Mouse (Mus musculus) urinary bladder, postnatal 10 days (tissue): ENCODE results near the gene BC005537.
"Not testable (repeated sequence)": the region's sequence is repeated elsewhere in the genome, so short reads cannot be mapped to it uniquely, and the experiment has no call there.

Experiments
- DNase-seq: peaks from one replicate; pipeline ENCODE4 v3.0.0; 2022; ENCODE audit warnings: low spot score

BC005537 gene

DNA sequence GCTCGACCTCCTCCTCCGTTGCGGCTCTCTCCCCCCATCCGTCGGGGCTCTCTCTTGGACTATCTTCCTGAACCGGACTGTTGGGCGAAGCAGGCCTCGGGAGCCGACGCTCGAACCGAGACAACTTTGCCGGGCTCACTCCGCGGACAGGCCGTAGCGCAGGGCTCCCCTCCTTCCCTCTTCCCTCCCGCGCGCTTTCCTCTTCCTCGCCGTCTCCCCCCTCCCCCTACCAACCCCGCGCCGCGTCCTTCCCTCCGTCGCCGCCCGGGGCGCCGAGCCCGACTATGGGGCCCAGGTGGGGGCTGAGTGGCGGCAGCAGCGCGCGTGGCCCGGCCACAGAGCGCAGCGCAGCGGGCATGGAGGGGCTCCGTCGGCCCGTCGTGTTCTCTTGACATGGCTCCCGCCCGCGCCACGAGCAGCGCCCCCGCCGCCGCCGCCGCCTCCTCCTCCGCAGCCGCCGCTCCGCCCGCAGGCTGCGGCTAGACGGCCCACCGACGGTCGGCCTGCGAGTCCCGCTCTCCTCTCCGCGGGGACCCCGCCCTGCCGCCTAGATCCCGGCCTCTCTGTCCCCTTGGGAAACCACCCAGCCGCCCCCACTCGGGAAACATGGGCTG lies at the start of gene BC005537:
Gene BC005537, plus strand, starts transcription at position 350 of the 614 bp plus-strand sequence.
- no peak for DNase-seq

DNA sequence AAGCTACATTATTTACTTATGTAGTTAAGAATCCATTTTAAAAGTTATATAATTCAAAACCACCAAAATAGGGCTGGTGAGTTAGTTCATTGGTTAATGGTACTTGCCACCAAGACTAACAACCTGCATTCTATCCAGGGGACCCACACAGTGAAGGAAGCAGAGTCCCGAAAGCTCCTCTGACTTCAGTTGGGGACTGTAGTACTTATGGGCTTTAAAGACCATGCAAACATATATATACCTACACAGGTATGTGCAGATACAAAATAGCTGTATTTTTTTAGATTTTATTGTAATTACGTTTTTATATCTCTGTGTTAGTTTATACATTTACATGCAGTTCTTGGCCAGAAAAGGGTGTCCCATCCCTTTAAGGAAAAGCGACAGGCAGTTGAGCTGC lies 44.7 kb upstream of the BC005537 start:
- no peak for DNase-seq

- DNase-seq, result no peak
These were observed 43.5 kb upstream of the BC005537 start for GRCm38 (mm10) chr13:24757820-24758564.

- DNase-seq, result no peak
These were observed 42.0 kb upstream of the BC005537 start for GRCm38 (mm10) chr13:24759451-24759850.

GRCm38 (mm10) chr13:24760351-24760870 lies 41.0 kb upstream of the BC005537 start:
- DNase-seq, result no peak

DNA sequence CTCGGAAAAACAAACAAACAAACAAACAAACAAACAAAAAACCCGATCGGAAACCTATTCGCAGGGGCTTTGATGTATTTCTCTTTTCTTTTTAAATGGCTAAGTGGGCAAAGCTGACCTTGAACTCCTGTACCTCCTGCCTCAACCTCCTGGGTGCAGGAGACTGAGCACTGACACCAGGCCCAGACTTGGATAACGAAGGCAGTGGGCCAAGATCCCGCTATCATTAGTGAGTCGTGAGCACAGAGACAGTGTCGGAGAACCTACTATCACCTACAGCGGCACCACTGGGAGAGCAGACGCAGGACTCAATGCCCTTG lies 40.4 kb upstream of the BC005537 start:
- DNase-seq, result no peak

GRCm38 (mm10) chr13:24761403-24762227 lies 39.8 kb upstream of the BC005537 start, which contains the start of gene Gmnn:
TSS of gene Gmnn (minus strand) at chr13:24761923.
- DNase-seq, result peak; percentile 36

- no peak for DNase-seq
These were observed 39.2 kb upstream of the BC005537 start for GRCm38 (mm10) chr13:24762254-24762653.

- DNase-seq, result not testable (repeated sequence)
These were observed 33.6 kb upstream of the BC005537 start for GRCm38 (mm10) chr13:24767809-24768208.

DNA sequence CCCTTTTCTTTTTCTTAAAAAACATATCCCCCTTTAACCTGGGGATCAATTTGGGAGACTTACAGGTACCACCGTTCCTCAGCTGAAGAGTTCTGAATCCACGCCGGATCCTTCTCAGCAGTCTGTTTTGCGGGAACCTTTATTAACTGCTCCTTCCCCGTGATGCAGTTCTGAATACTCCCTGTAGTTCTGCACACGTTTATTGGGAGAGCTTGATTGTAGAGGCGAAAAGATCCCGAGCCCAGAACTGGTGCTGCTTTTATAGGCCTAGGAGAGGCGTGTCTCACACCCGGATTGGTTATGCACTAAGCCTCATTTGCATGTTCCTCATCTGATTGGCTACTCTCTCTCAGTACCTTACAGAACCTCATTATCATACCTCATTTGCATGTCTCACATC lies 30.0 kb upstream of the BC005537 start:
- DNase-seq, result not testable (repeated sequence)

DNA sequence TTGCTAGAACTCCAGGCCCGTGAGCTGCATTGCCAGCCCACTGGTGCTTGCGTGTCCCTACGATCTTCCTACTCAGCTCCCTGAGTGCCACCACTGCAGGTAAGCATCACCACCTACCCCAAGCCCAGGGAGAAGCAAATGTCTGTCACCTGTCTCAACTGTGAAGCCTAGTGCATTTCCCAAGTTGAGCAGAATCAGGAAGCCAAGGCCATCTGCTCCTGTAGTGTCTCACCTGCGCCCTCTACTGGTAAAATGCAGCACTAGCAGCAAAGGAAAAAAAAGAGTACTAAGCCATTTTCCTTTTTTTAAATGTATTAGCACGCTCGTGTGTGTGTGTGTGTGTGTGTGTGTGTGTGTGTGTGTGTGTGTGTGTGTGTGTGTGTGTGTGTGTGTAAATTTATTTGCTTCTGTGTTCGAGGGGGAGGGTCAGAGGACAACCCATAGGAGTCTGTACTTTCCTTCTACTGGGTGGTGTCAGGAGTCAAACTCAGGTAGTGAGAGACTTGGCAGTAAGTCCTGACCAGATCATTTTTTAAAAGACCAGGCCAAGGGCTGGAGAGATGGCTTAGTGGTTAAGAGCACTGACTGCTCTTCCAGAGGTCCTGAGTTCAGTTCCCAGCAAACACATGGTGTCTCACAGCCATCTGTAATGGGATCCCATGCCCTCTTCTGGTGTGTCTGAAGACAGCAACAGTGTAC lies 25.2 kb upstream of the BC005537 start:
- no peak for DNase-seq

- DNase-seq, result no peak
These were observed 23.4 kb upstream of the BC005537 start for GRCm38 (mm10) chr13:24778026-24778425.

DNA sequence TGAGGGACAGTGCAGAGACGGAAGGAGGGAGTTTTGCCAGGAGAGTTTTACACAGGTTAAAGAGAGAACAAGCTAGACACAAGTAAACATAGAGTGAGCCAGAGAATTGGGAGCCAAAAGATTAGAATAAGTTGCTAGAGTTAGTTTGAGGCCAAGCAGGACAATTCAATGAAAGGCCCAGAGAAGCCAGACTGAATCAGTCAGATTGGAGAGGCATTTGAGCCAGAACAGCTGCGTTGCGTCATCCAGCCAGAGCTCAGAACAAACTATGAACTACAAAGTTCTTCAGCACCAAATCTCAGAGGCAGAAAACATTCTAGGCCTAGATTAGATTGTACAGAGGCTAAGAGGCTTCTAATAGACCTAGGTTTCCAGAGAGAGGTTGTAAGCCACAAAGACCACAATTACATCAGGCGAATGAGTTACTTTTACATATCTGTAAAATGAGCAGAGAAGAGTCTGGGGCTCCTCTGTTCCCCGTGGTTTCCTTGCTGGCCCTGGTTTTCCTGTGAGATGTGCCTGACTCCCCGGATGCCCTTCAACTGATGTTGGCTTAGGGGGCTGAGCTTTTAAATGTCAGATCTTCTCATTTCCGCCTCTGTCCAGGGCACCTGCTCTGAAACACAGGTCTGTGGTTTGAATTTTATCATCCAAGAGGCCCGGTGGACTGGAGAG lies 22.6 kb upstream of the BC005537 start:
- no peak for DNase-seq

GRCm38 (mm10) chr13:24781916-24782315 lies 19.5 kb upstream of the BC005537 start:
- DNase-seq, result no peak

DNA sequence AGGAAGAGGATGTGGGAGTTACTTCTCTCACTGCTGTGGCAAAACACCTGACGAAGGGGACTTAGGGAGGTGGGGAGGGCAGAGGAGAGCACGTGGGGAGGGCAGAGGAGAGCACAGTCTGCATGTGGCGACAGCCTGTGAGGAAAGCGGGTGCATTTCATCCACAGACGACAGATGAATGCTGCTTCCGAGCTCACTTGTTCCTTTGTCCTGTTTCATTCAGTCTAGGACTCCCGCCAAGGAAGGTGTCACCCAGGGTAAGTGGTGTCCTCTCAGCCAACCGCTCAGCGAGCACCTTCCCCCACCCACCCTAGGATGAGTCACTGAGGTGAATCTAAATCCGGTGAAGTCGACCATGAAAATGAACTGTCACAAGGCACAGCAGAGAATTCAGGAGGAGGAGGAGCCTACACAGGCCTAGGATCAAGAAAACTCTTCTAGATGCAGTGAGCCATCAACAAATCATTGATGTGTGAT lies 15.4 kb upstream of the BC005537 start:
- no peak for DNase-seq

- DNase-seq, result no peak
These were observed 14.0 kb upstream of the BC005537 start for GRCm38 (mm10) chr13:24787477-24787876.

DNA sequence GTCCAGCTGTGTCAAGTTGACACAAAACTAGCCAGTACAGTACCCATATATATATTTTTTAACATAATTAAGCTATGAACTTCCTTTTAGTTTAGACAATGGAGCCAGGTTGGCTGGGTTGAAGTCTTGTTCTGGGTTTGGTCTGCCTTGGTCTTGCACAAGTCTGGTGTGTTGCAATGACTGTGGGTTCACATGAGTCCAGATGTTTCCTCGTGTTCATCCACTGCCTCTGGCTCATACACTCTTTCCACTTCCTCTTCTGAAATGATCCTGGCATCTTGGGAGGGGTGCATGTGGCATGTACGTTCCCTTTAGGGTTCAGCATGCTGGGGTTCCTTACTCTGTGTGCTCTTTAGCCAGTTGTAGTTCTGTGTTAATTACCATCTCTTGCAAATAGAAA lies 10.1 kb upstream of the BC005537 start:
- DNase-seq, result no peak

- no peak for DNase-seq
These were observed 8.9 kb upstream of the BC005537 start for GRCm38 (mm10) chr13:24792411-24793045.

- no peak for DNase-seq
These were observed 2.8 kb upstream of the BC005537 start for GRCm38 (mm10) chr13:24798686-24799085.

DNA sequence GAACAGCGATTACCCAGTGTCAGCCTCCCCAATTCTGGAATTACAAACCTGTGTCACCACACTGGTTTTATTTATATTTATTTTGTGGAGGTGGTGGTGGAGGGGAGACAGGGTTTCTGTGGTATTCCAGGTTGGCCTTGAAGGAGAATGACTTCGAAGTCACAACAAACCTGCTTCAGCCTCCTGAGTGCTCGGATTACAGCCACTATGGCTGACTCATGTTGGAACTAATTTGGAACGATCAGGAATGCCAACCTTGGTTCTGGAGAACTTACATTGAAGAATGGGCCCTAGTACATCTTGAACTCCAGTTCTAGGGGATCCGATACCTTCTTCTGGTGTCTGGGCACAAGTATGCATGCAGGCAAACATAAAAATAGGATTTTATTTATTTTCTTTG lies 2.1 kb upstream of the BC005537 start:
- DNase-seq, result no peak
